Mouse (Mus musculus) heart, postnatal 0 days (tissue): ENCODE measurements around the gene Fcrl6. TPM values are rescaled to one million over a fixed set of nuclear protein-coding genes. Genes with fewer than 3 reads are reported as not detected.

ENCODE experiments used
- ATAC-seq: fragments of 200-750 bp; cut with Nextera tagmentation; 2 replicates; pipeline ENCODE4 v1.8.0; 2017; ENCODE audit warnings: low read depth, moderate number of reproducible peaks, moderate library complexity; ENCODE audit not compliant: insufficient read depth
- DNase-seq: peaks from one replicate; pipeline ENCODE4 v3.0.0-alpha.2; 2016; ENCODE audit warnings: low spot score
- H3K27ac ChIP-seq: fragments of 300-500 bp; sonication (generic); 2 replicates; pipeline ENCODE4 v1.5.1; 2014; ENCODE audit warnings: low read depth, mild to moderate bottlenecking
- H3K27me3 ChIP-seq: fragments of 300-500 bp; sonication (generic); 2 replicates; pipeline ENCODE4 v1.6.1; 2014; ENCODE audit warnings: low read length, mixed read lengths; ENCODE audit not compliant: control insufficient read depth, insufficient read depth
- H3K36me3 ChIP-seq: fragments of 300-500 bp; sonication (generic); replicated peaks from 2 replicates; pipeline ENCODE4 v1.6.1; 2014; ENCODE audit warnings: low read length, mixed read lengths; ENCODE audit not compliant: control insufficient read depth, insufficient read depth
- H3K4me1 ChIP-seq: fragments of 300-500 bp; sonication (generic); 2 replicates; pipeline ENCODE4 v1.6.1; 2014; ENCODE audit warnings: antibody characterized with exemption; ENCODE audit not compliant: control insufficient read depth, insufficient read depth
- H3K4me2 ChIP-seq: fragments of 300-500 bp; sonication (generic); 2 replicates; pipeline ENCODE4 v1.6.1; 2014; ENCODE audit warnings: low read depth, mild to moderate bottlenecking, low read length, moderate library complexity
- H3K4me3 ChIP-seq: fragments of 300-500 bp; sonication (generic); 2 replicates; pipeline ENCODE4 v1.5.1; 2014; ENCODE audit warnings: low read depth, low read length
- H3K9ac ChIP-seq: fragments of 300-500 bp; sonication (generic); replicated peaks from 2 replicates; pipeline ENCODE4 v1.6.1; 2014; ENCODE audit warnings: low read depth, low read length, mixed read lengths
- H3K9me3 ChIP-seq: fragments of 300-500 bp; sonication (generic); replicated peaks from 2 replicates; pipeline ENCODE4 v1.6.1; 2016; ENCODE audit warnings: low read length; ENCODE audit not compliant: control insufficient read depth
- CTCF ChIP-seq: IDR thresholded peaks from 2 replicates; pipeline ENCODE4 v1.5.1; 2016; ENCODE audit warnings: antibody characterized with exemption, control low read depth, low read depth
- EP300 ChIP-seq: IDR thresholded peaks from 2 replicates; pipeline ENCODE4 v1.6.1; 2016; ENCODE audit warnings: antibody characterized with exemption, low read depth
- WGBS: fragments of 180-500 bp; shearing (Covaris S2); extraction: QIAGEN DNeasy Blood & Tissue Kit; methylation state at CpG from one replicate; pipeline ENCODE4 v1.1.7; 2014; 5-methylcytosine and 5-hydroxymethylcytosine counted together
- polyA plus RNA-seq: library from polyadenylated mRNA; unstranded; fragments of >200 nt; fragmentation: Nextera tagmentation; extraction: Ambion mirVana; gene quantifications from 2 replicates; pipeline ENCODE4 v1.2.1, GENCODE M21; 2015
- total RNA-seq: library from RNA; depleted of rRNA; stranded (reverse); fragments of >200 nt; gene quantifications from 2 replicates; pipeline ENCODE4 v1.2.3, GENCODE M21; 2014; ENCODE audit warnings: low replicate concordance

Fcrl6 gene
- total and polyA plus RNA-seq, 2 experiments from 2014 or later, result not detected

DNA sequence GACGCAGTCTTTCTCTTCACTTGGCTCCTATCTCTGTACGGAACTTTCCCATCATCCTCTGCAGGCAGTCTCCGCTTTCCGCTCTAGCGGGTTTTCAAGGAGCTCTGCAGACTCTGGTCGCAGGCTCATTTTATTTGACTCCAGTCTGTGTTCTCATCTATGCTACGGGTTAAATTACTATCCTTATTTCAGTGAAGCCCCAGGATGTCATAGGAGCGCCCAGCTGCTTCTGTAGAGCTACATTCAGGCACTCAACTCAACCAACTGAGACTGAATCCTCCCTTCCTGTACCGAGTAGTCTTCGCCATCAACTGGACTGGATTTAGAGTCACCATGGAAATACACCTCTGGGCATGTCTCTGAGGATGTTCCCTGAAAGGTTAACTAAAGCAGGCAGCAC, 12.3 kb upstream of the Fcrl6 start:
- Histone ChIP-seq H3K27me3 (0 out of 2 replicates have a peak, but pooled peaks cover 7% of the 10 kb centered on the region), H3K27ac (no peak overlapping the region), H3K9me3 (no peaks in the 10 kb centered on the region), H3K36me3 (no peaks in the 10 kb centered on the region), H3K4me2 (no peak overlapping the region), H3K9ac (no peak overlapping the region), H3K4me1 (no peaks in the 10 kb centered on the region), H3K4me3 (no peak overlapping the region)
- 75% methylated on average over 10 of the region's 10 CpGs for WGBS
- no peak for ATAC-seq
- DNase-seq, result no peak
- no peak for TF ChIP-seq CTCF
- no peak for TF ChIP-seq EP300

DNA sequence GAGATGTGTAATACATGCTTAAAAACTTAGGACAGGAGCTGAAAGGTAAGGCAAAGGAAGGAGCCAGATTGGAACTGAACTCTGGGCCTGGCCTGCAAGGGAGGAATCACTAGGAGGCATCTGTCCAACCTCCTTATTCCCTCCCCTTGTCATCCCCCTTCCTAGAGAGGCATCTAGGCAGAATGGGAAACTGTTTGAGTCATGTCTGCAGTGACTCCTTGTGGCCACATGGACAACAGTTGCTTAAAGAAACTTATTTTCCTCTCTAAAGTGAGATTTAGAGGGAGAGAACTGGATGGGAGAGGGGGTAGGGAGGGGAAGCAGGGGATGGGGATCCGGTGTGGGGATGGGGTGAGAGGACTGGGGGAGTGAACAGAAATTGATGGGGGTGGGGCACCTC, 10.4 kb upstream of the Fcrl6 start:
- Histone ChIP-seq H3K9ac (no peak overlapping the region), H3K36me3 (no peaks in the 10 kb centered on the region), H3K9me3 (no peaks in the 10 kb centered on the region), H3K27me3 (0 out of 2 replicates have a peak, but pooled peaks cover 7% of the 10 kb centered on the region), H3K4me3 (no peak overlapping the region), H3K4me1 (no peaks in the 10 kb centered on the region), H3K4me2 (no peak overlapping the region), H3K27ac (no peak overlapping the region)
- ATAC-seq (no peak), DNase-seq (no peak)
- 42% methylated on average over 1 of the region's 1 CpGs for WGBS
- TF ChIP-seq CTCF, result peak; percentile 72
- no peak for TF ChIP-seq EP300

- ATAC-seq, result no peak
- WGBS, result 66% methylated on average over 10 of the region's 10 CpGs
- no peak overlapping the region for H3K9ac ChIP-seq
- H3K9me3 ChIP-seq, result no peaks in the 10 kb centered on the region
- no peaks in the 10 kb centered on the region for H3K36me3 ChIP-seq
- H3K27me3 ChIP-seq, result 0 out of 2 replicates have a peak, but pooled peaks cover 4% of the 10 kb centered on the region
- no peak overlapping the region for H3K4me2 ChIP-seq
- H3K4me3 ChIP-seq, result no peak overlapping the region
- no peaks in the 10 kb centered on the region for H3K4me1 ChIP-seq
- H3K27ac ChIP-seq, result no peak overlapping the region
- no peak for DNase-seq
- TF ChIP-seq CTCF, result no peak
- TF ChIP-seq EP300, result no peak
These were observed 9.0 kb upstream of the Fcrl6 start for GRCm38 (mm10) chr1:172611304-172611703.

DNA sequence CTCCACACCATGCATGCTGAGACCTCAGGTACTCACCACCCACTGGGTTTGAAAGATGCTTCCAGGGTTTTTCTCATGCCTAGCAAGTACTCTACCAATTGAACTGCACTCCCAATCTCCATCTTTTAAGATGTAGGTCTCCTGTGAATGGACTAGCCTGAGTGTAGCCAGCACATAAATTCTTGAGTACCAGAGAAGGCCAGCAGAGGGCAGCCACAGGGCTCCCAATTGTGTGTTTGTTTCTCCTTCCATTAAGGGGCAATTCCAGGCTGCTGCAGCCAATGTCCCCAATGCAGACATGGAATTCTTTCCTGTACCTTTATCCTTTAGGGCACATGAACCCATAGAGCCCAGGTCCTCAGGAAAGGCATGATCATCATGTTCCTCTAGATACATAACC, 7.9 kb downstream of the Fcrl6 start:
- Histone ChIP-seq H3K4me2 (no peak overlapping the region), H3K36me3 (no peaks in the 10 kb centered on the region), H3K4me3 (no peak overlapping the region), H3K27me3 (no peaks in the 10 kb centered on the region), H3K9ac (no peak overlapping the region), H3K27ac (no peak overlapping the region), H3K9me3 (no peaks in the 10 kb centered on the region), H3K4me1 (no peaks in the 10 kb centered on the region)
- DNase-seq (no peak), ATAC-seq (no peak)
- TF ChIP-seq CTCF, result peak; percentile 53
- no peak for TF ChIP-seq EP300

GRCm38 (mm10) chr1:172593956-172594355, 8.4 kb downstream of the Fcrl6 start:
- no peaks in the 10 kb centered on the region for H3K9me3 ChIP-seq
- ATAC-seq (no peak), DNase-seq (no peak)
- TF ChIP-seq EP300 (no peak), CTCF (no peak)
- no peak overlapping the region for H3K27ac ChIP-seq
- no peak overlapping the region for H3K4me3 ChIP-seq
- no peak overlapping the region for H3K4me2 ChIP-seq
- no peaks in the 10 kb centered on the region for H3K27me3 ChIP-seq
- WGBS, result 69% methylated on average over 2 of the region's 2 CpGs
- H3K9ac ChIP-seq, result no peak overlapping the region
- H3K4me1 ChIP-seq, result no peaks in the 10 kb centered on the region
- H3K36me3 ChIP-seq, result no peaks in the 10 kb centered on the region

DNA sequence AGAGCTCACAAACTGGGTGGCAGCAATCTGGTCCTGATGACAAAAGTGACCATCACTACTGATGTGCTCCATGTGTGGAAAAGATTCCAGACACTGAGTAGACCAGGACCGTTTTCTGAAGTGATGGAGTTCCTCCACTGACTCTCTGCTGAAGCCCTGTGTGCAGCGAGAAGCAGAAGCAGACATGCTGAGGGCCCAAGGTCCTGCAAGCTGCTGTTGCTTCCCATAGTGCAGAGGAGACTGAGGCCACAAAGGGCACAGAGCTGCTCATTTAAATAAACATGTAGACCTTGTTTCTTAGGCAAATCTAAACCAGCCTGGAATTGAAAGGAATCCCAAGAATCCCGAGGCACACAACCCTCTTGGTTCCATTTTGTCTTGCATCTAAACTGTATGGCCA, 9.0 kb downstream of the Fcrl6 start:
- no peaks in the 10 kb centered on the region for H3K36me3 ChIP-seq
- H3K9ac ChIP-seq, result no peak overlapping the region
- H3K4me1 ChIP-seq, result no peaks in the 10 kb centered on the region
- H3K9me3 ChIP-seq, result no peaks in the 10 kb centered on the region
- H3K27me3 ChIP-seq, result no peaks in the 10 kb centered on the region
- 54% methylated on average over 3 of the region's 3 CpGs for WGBS
- no peak for DNase-seq
- H3K4me2 ChIP-seq, result no peak overlapping the region
- no peak for ATAC-seq
- TF ChIP-seq EP300 (no peak), CTCF (no peak)
- no peak overlapping the region for H3K27ac ChIP-seq
- no peak overlapping the region for H3K4me3 ChIP-seq
